Mouse (Mus musculus): ENCODE measurements around the gene Tcf3.

GRCm38 (mm10) chr10:80392687-80393086 is 40.8 kb downstream of the Tcf3 start:
- TF ChIP-seq CTCF (conservative IDR thresholded peaks at IDR 0.05 in 1 of 2, IDR thresholded peaks at IDR 0.05 in 1 of 2; ENCODE audit: low read depth in 2 of 2, low read length in 2 of 2) (no peak), JUN (IDR thresholded peaks at IDR 0.05; ENCODE audit: insufficient read depth, low read depth, low read length) (no peak), ZNF384 (IDR thresholded peaks at IDR 0.05; ENCODE audit: low read depth, low read length) (no peak), EP300 (IDR thresholded peaks at IDR 0.05; ENCODE audit: low read length) (no peak), CHD2 (IDR thresholded peaks at IDR 0.05; ENCODE audit: low read length) (no peak), CHD1 (IDR thresholded peaks at IDR 0.05; ENCODE audit: low read depth, low read length) (no peak), HCFC1 (IDR thresholded peaks at IDR 0.05; ENCODE audit: low read depth, low read length) (no peak), USF2 (conservative IDR thresholded peaks at IDR 0.05; ENCODE audit: low read depth, low read length) (no peak), PAX5 (IDR thresholded peaks at IDR 0.05; ENCODE audit: low read length) (no peak), POLR2A (IDR thresholded peaks at IDR 0.05; ENCODE audit: low read depth, low read length) (no peak), GABPA (IDR thresholded peaks at IDR 0.05; ENCODE audit: insufficient replicate concordance, low read depth, low read length) (no peak), UBTF (IDR thresholded peaks at IDR 0.05; ENCODE audit: low read depth, low read length) (no peak)

Measured in CH12.LX (cell line).